In genomic region chrX:98375437-98375836, GRCm38 (mm10) we compare ENCODE assay signal across 12 mouse cellular contexts.
DNase-seq lines count a peak whose midpoint lies in the region; ATAC-seq lines count a peak whose summit lies in the region.
"Had no signal": no experiment of that assay in that cellular context is flagged by ENCODE, and none has a peak within 500 bp of the region (broad histone marks: within the 10 kb centered on the region; RNA-seq: fewer than 3 reads in every experiment).

No protein-coding gene starts in this region.

- H3K4me3 ChIP-seq in heart, embryonic 10.5 days = no peak overlapping the region
- H3K4me3 ChIP-seq: liver, embryonic 13.5 days; stomach, embryonic 15.5 days had no signal

- no peak overlapping the region for H3K27ac ChIP-seq in heart, embryonic 10.5 days
- H3K27ac ChIP-seq: kidney, postnatal 0 days; liver, embryonic 13.5 days; stomach, embryonic 15.5 days had no signal

- peak; percentile 83 for DNase-seq in heart, adult 11 months
- DNase-seq in heart, embryonic 10.5 days (ENCODE audit: low spot score) = no peak
- peak; percentile 2 for DNase-seq in R1 (ENCODE audit: low read depth, low spot score)
- peak; percentile 6 for DNase-seq in gastrocnemius, postnatal 10 days
- DNase-seq in ovary, postnatal 14 days (ENCODE audit: low spot score) = peak; percentile 6
- DNase-seq in lung, postnatal 14 days = no peak
- DNase-seq: left cerebral cortex, postnatal 4 days; liver, embryonic 13.5 days had no signal

- no peaks in the 10 kb centered on the region for H3K27me3 ChIP-seq in heart, embryonic 10.5 days (ENCODE audit: insufficient read depth, poor library complexity, severe bottlenecking)
- H3K27me3 ChIP-seq: liver, embryonic 13.5 days; stomach, embryonic 15.5 days had no signal

- ATAC-seq in inflammation-experienced regulatory T-cells, adult 6 months = no peak
- ATAC-seq: activated CD4-positive, CD25-positive, alpha-beta regulatory T cell, adult 4 months had no signal

- H3K36me3 ChIP-seq in heart, embryonic 10.5 days = no peaks in the 10 kb centered on the region
- H3K36me3 ChIP-seq: liver, embryonic 13.5 days; stomach, embryonic 15.5 days had no signal

- no peaks in the 10 kb centered on the region for H3K9me3 ChIP-seq in heart, embryonic 10.5 days
- H3K9me3 ChIP-seq: liver, embryonic 13.5 days; stomach, embryonic 15.5 days had no signal

- no peaks in the 10 kb centered on the region for H3K4me1 ChIP-seq in heart, embryonic 10.5 days
- H3K4me1 ChIP-seq: liver, embryonic 13.5 days; stomach, embryonic 15.5 days had no signal

Comparison
In these comparisons a context has a peak if more than half of its experiments do, and no peak if none do; other contexts are left out.
1. DNase-seq: peak in heart, adult 11 months (single experiment), R1 (single experiment), gastrocnemius, postnatal 10 days (single experiment) and ovary, postnatal 14 days (single experiment); none in heart, embryonic 10.5 days (single experiment) and lung, postnatal 14 days (single experiment).